Mouse (Mus musculus) skeletal muscle tissue, adult 2 months (tissue): ENCODE data around the gene Hist2h2ac.
"Not testable (repeated sequence)": the region's sequence is repeated elsewhere in the genome, so short reads cannot be mapped to it uniquely, and the experiment has no call there.

Experiments
- DNase-seq: peaks from one replicate; pipeline ENCODE4 v3.0.0-alpha.2; 2012; ENCODE audit warnings: low read depth, low spot score

Gene Hist2h2ac

GRCm38 (mm10) chr3:96181510-96182381 is 38.9 kb downstream of the Hist2h2ac start:
- DNase-seq, result no peak

GRCm38 (mm10) chr3:96180727-96181477 is 39.8 kb downstream of the Hist2h2ac start, which contains the start of gene Sv2a:
TSS of gene Sv2a (plus strand) at chr3:96181151.
- no peak for DNase-seq

- DNase-seq, result peak; percentile 58
Measured at GRCm38 (mm10) chr3:96179531-96179930, 41.1 kb downstream of the Hist2h2ac start.

- DNase-seq, result no peak
Measured at GRCm38 (mm10) chr3:96178902-96179301, 41.8 kb downstream of the Hist2h2ac start.

GRCm38 (mm10) chr3:96178427-96178826 is 42.3 kb downstream of the Hist2h2ac start:
- no peak for DNase-seq

- no peak for DNase-seq
Measured at GRCm38 (mm10) chr3:96175251-96175650, 45.4 kb downstream of the Hist2h2ac start.

- not testable (repeated sequence) for DNase-seq
Measured at GRCm38 (mm10) chr3:96174042-96174441, 46.6 kb downstream of the Hist2h2ac start.

GRCm38 (mm10) chr3:96173185-96173584 is 47.5 kb downstream of the Hist2h2ac start:
- no peak for DNase-seq

- peak; percentile 86 for DNase-seq
Measured at GRCm38 (mm10) chr3:96172197-96173178, 48.2 kb downstream of the Hist2h2ac start, which contains the start of gene Sf3b4. TSS of gene Sf3b4 (plus strand) at chr3:96172332.

- peak; percentile 24 for DNase-seq
Measured at GRCm38 (mm10) chr3:96171583-96172196, 49.0 kb downstream of the Hist2h2ac start.

- no peak for DNase-seq
Measured at GRCm38 (mm10) chr3:96170976-96171545, 49.6 kb downstream of the Hist2h2ac start.
